Mouse (Mus musculus): Measurements from ENCODE around the gene Trdn.

The Trdn gene

DNA sequence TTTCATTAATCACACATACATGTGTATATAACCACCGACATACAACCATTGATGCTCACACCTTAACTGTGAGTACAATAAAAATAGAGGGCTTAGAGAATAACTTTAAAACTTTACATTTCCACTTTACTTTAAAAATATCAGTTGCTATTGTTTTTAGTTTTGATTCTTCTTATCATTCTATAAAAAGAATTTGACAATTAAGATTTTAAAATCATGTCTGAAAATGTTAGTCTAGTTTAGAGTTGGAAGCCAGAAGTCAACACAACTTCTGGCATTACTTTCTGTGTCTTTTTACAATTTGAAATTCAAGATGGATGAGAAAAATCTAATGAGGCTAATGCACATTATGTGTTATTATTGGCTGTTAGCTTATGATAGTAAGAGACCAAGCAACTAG is at the start of gene Trdn:
Gene Trdn (plus strand): TSS at position 301 of the 400 bp plus-strand sequence.
- no peak for DNase-seq (ENCODE audit: inconsistent ontology term)

- DNase-seq (ENCODE audit: inconsistent ontology term): no peak
Measured at GRCm38 (mm10) chr10:33060771-33061170, 19.6 kb upstream of the Trdn start.

- no peak for DNase-seq (ENCODE audit: inconsistent ontology term)
Measured at GRCm38 (mm10) chr10:33065566-33065965, 14.8 kb upstream of the Trdn start.

- DNase-seq (ENCODE audit: inconsistent ontology term): peak; percentile 62
Measured at GRCm38 (mm10) chr10:33073126-33073525, 7.2 kb upstream of the Trdn start.

GRCm38 (mm10) chr10:33082151-33082844 is 1.9 kb downstream of the Trdn start:
- no peak for DNase-seq (ENCODE audit: inconsistent ontology term)

GRCm38 (mm10) chr10:33082961-33083626 is 2.7 kb downstream of the Trdn start:
- no peak for DNase-seq (ENCODE audit: inconsistent ontology term)

DNA sequence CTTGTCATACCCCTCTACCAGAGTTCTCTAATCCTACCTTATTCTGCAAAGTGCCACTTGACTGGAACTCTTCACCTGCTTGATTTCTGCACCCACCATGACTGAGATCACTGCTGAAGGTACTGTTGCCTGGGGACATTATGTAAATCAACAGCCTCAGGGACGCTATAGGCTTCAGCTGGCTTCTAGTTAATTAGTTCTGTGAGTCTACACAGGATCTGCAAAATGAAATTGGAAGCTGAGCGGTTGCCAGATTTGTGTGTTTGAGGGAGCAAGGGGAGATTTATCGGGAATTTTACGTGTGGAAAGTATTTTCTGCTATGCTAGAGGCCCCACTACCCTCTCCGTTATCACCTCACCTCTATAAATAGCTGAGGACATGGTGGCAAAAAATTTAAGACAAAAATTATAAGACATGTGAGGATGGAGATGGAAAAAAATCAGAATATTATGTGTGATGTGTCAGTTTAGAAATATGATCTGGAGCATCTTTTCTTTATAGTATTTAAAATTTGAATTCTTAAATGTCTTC is 3.3 kb downstream of the Trdn start:
- no peak for DNase-seq (ENCODE audit: inconsistent ontology term)

DNA sequence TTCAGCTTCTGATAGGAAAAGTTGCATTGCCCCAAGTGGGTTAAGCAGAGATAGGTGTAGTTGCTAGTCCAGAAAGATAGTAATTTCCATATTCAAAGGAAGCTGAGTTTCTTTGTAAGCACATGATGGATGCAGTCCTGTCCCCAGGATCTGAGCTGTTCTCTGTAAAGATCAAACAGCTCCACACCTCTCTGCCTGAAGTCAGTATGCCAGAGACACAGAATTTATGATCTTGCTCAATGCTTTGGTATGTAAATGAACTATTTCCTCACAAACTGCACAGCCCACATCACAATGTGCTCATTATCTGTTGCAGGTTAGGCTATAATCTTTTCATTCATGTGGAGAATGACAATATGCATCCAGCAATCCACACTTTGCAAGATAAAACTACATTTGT is 8.0 kb downstream of the Trdn start:
- peak; percentile 14 for DNase-seq (ENCODE audit: inconsistent ontology term)

DNA sequence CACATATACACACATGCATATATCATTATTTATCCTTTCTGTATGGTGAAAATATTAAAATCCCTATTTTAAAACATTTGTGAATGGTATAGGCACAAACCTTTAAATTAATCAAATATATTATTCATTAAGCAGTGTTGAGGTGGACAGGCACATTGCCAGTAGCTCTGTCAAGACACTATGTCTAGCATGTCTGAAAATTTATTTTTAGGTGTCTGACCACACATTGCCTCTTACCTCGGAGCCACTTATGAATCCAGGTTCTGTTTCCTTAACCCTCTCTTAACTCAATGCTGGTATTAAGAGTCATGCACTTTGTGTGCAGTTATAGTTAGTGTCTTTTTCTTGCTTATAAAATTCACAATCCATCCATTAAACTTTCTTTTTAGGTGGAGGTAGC is 12.0 kb downstream of the Trdn start:
- no peak for DNase-seq (ENCODE audit: inconsistent ontology term)

- DNase-seq (ENCODE audit: inconsistent ontology term): peak; percentile 76
Measured at GRCm38 (mm10) chr10:33107942-33108341, 27.6 kb downstream of the Trdn start.

DNA sequence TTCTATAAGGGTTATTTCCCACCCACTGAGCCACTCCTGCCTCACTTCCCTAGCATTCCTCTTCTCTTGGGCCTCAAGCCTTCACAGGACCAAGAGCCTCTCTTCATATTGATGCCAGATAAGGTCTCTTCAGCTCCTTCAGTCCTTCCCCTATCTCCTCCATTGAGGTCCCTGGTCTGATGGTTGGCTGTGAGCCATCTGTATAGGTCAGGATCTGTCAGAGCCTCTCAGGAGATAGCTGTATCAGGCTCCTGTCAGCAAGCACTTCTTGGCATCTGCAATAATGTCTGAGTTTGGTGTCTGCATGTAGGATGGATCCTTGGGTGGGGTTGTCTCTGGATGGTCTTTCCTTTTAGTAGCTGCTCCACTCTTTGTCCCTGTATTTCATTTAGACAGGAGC is 42.7 kb downstream of the Trdn start:
- no peak for DNase-seq (ENCODE audit: inconsistent ontology term)

DNA sequence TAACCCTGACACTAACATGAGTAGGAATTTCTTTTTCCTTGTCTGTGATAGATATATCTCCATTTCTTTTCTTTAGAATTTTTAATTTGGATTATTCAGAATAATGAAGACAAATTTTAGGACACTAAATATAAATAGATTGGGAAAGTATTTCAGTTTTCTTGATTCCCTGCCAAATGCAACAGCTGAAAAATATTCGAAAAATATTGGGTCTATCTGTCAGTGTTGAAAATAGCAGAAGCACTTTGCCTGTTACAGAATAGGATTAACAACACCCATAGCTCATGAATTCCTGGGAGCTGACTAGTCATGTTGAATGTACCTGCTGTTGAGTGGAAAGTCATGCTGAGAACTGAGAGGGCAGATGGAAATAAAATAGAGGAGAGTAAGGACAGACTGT is 64.6 kb downstream of the Trdn start:
- no peak for DNase-seq (ENCODE audit: inconsistent ontology term)

GRCm38 (mm10) chr10:33179731-33180631 is 99.6 kb downstream of the Trdn start:
- DNase-seq (ENCODE audit: inconsistent ontology term): peak; percentile 89

DNA sequence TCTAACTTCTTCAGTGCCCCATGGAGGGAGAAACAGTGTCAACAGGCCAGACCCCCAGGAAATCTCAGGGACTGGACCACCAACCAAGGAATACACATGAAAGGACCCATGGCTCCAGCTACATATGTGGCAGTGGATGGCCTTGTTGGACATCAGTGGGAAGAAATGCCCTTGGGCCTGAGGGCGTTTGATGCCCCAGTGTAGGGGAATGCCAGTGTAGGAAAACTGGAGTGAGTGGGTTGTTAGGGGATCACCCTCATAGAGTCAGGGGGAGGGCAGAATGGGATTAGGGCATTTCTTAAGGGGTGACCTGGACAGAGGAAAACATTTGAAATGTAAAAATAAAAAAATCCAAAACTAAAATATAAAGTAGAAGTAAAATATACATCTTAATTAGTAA is 108.7 kb downstream of the Trdn start:
- DNase-seq (ENCODE audit: inconsistent ontology term): no peak

- DNase-seq (ENCODE audit: inconsistent ontology term): peak; percentile 47
Measured at GRCm38 (mm10) chr10:33195919-33196318, 115.6 kb downstream of the Trdn start.

- DNase-seq (ENCODE audit: inconsistent ontology term): no peak
Measured at GRCm38 (mm10) chr10:33198257-33198656, 117.9 kb downstream of the Trdn start.

GRCm38 (mm10) chr10:33210411-33210810 is 130.1 kb downstream of the Trdn start:
- no peak for DNase-seq (ENCODE audit: inconsistent ontology term)

DNA sequence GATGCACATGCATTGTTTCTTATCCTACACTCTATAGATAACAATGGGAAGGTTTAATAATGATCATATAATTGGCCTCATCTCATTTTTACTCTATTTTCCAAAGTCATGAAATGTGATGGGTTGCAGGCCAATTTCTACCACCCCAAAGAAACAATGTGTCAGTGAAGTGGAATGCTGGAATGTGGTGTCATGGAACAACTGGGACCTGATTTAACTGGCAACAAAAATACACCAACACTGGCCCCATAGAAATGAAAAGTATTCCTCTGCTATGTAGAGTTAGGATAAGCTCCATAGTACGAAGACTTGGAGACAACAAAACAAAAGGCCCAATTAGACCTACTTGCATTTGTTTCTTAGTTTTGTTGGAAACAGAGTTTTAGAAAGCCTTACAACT is 173.6 kb downstream of the Trdn start:
- DNase-seq (ENCODE audit: inconsistent ontology term): peak; percentile 79

GRCm38 (mm10) chr10:33256202-33256601 is 175.8 kb downstream of the Trdn start:
- DNase-seq (ENCODE audit: inconsistent ontology term): no peak

DNA sequence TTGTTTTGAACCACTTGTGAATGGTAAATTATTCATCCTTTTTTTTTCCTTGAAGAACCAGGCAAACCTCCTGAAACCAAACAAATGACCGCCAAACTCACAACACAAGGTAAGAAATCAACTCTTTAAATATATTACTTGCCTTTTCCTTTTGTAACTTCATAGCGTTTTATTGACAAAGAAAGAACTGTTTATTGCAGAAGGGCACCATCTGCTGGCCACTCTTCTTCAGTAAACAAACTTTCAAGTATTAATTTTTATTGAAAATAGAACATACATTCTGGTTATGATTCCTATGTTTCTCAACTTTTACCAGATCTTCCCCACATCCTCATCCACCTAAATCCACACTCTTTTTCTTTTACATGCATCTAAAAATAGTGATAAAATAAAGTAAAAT is 224.6 kb downstream of the Trdn start:
- DNase-seq (ENCODE audit: inconsistent ontology term): peak; percentile 48

- no peak for DNase-seq (ENCODE audit: inconsistent ontology term)
Measured at GRCm38 (mm10) chr10:33353026-33353425, 272.7 kb downstream of the Trdn start.

DNA sequence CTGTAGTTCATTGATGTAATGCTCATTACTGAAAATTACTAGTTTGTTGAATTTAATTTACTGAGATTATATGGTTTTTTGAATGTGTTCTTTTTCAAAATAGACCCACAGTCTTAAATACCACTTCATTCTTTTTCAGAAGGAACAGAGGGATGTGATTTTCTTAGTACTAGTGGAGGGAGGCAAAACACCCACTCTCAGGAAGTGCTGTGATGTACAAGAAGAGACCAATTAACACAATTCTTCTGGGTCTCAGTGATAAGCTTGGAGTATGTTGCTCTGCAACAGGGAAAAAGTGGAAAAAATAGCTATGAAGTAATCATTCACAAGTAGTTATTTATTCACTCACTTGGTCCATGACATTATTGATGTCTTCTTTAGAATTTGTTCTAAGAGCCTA is 286.2 kb downstream of the Trdn start:
- DNase-seq (ENCODE audit: inconsistent ontology term): no peak
